Mouse (Mus musculus): ENCODE results near the gene Atxn7l3. TPM values are rescaled to one million over a fixed set of nuclear protein-coding genes. Genes with fewer than 3 reads are reported as not detected.
"Not testable (repeated sequence)": the region's sequence is repeated elsewhere in the genome, so short reads cannot be mapped to it uniquely, and the experiment has no call there.

Atxn7l3 gene
- polyA plus RNA-seq, 1 experiment = 30.4 TPM

DNA sequence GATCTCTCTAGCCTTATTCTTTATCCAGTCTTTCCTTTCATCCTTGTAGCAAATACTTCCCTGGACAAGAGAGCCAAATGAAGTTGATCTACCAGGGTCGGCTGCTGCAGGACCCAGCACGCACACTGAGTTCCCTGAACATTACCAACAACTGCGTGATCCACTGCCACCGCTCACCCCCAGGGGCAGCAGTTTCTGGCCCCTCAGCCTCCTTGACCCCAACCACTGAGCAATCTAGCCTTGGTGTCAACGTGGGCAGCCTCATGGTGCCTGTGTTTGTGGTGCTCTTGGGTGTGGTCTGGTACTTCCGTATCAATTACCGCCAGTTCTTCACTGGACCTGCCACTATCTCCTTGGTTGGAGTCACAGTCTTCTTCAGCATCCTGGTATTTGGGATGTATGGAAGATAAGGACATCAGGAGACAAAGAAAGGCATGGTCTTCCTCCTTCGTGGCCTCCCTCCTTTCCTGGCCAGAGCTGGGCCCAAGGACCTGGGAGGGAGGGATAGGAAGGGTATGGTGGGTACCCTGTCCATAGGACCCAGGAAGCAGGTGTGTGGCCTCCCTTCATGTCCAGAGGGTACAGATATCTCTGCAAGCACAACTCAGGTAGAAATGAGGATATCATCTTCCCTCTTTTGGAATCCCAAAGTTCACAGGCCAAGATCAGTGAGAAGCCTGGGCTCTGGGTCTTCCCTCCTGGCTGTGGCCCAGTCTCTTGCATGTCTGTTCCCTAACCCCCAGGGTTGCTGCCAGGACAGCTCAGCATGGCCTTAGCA is 8.2 kb downstream of the Atxn7l3 start:
- TF ChIP-seq CTCF (IDR thresholded peaks at IDR 0.05; ENCODE audit: control insufficient read depth, insufficient read depth, low read length) (no peak), POLR2A (IDR thresholded peaks at IDR 0.05; ENCODE audit: borderline replicate concordance, control insufficient read depth, low read depth, low read length) (no peak)
- 88% methylated on average over 8 of the region's 8 CpGs for WGBS
- Histone ChIP-seq H3K4me1 (ENCODE audit: control insufficient read depth, insufficient read depth, low read length) (no peaks in the 10 kb centered on the region), H3K4me3 (replicated peaks; ENCODE audit: control insufficient read depth, low read depth, low read length) (no peak overlapping the region), H3K27ac (ENCODE audit: control insufficient read depth, insufficient read depth, low read depth, low read length, poor library complexity) (no peak overlapping the region)

DNA sequence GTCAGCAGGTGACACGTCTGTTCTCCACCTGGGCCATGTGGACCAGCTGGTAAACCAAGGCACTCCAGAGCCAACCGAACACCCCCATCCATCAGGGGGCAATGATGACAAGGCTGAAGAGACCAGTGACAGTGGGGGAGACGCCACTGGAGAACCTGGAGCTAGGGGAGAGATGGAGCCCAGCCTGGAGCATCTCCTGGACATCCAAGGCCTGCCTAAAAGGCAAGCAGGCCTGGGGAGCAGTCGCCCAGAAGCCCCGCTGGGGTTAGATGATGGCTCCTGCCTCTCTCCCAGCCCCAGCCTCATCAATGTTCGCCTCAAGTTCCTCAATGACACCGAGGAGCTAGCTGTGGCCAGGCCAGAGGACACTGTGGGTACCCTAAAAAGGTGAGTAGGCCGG is 8.9 kb downstream of the Atxn7l3 start:
- no peak overlapping the region for H3K27ac ChIP-seq (ENCODE audit: control insufficient read depth, insufficient read depth, low read depth, low read length, poor library complexity)
- H3K4me1 ChIP-seq (ENCODE audit: control insufficient read depth, insufficient read depth, low read length) = no peaks in the 10 kb centered on the region

DNA sequence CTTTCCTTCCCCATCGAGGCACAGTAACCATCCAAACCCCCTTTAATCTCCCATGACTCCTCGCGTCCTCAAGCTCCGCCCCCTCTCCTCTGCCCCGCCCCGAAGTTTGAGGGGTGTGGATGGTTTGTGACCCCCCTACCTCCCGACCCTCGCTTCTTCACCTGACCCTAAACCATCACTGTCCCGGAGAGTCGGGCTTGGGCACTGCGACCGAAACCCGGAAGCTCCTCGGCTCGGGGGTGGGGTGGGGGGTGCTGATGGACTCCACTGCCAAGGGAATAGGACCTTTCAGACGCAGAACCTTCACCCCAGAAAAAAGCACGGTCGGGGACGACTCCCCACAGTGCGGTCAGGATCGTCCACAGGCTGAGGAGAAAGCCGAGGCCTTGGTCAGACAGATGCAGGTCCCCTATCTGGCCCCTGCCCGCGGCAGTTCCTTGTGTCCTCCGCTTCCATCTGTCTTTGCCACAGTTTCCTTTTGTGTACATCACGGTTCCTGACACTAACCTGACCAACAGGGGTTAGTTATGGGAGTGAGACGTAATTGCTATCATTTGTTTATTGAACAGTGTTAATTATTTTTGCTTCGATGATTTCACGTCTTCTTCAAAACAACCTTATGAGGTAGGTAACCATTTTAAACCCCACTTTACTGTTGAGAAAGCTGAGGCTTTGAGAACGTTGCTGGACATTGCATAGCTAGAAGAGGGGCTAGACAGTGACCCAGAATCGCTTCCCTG is 11.2 kb downstream of the Atxn7l3 start:
- H3K4me1 ChIP-seq (ENCODE audit: control insufficient read depth, insufficient read depth, low read length) = no peaks in the 10 kb centered on the region
- TF ChIP-seq POLR2A (IDR thresholded peaks at IDR 0.05; ENCODE audit: borderline replicate concordance, control insufficient read depth, low read depth, low read length) = no peak
- no peak for TF ChIP-seq CTCF (IDR thresholded peaks at IDR 0.05; ENCODE audit: control insufficient read depth, insufficient read depth, low read length)
- peak overlapping the region; percentile 82 for H3K4me3 ChIP-seq (replicated peaks; ENCODE audit: control insufficient read depth, low read depth, low read length)
- peak overlapping the region; percentile 86 for H3K27ac ChIP-seq (ENCODE audit: control insufficient read depth, insufficient read depth, low read depth, low read length, poor library complexity)
- WGBS = 3% methylated on average over 31 of the region's 31 CpGs

More for the DNA sequence above, 8.9 kb downstream of the Atxn7l3 start:
- no peak overlapping the region for H3K4me3 ChIP-seq (replicated peaks; ENCODE audit: control insufficient read depth, low read depth, low read length)
- WGBS = 82% methylated on average over 8 of the region's 8 CpGs
- TF ChIP-seq POLR2A (IDR thresholded peaks at IDR 0.05; ENCODE audit: borderline replicate concordance, control insufficient read depth, low read depth, low read length) (no peak), CTCF (IDR thresholded peaks at IDR 0.05; ENCODE audit: control insufficient read depth, insufficient read depth, low read length) (no peak)

DNA sequence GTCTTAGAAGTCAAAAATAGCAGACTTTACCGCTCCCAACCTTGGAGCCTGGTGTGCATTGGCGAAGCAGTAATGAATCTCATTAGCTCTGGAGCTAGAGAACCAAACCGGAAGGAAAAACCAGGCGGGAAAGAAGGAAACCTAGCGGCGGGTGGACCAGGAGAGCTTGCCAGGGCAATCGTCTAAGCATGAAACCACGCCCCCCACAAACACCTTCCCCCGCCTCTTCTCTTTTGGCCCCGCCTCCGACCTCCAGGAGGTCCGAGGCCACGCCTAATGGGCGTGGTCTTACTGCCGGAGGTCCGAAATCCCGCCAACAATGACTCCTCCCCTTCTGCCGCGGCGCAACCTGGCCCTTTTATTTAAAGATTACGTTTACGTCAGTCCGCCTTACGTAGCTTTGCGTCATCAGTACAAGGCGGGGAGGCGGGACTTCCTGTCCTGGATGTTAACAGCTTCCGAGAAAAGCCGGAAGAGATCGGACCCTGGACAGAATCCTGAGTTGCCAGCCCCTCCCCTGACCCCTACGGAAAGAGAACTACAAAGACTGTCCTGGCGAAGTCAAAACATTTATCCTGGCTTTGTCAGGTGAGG is 11.8 kb downstream of the Atxn7l3 start, which contains the start of gene Tmub2:
Gene Tmub2 (plus strand): TSS at position 431 of the 594 bp plus-strand sequence.
- Histone ChIP-seq H3K4me3 (replicated peaks; ENCODE audit: control insufficient read depth, low read depth, low read length) (peak within 1 kb of the TSS; percentile 82), H3K27ac (ENCODE audit: control insufficient read depth, insufficient read depth, low read depth, low read length, poor library complexity) (peak within 1 kb of the TSS; percentile 86), H3K4me1 (ENCODE audit: control insufficient read depth, insufficient read depth, low read length) (no peaks in the 10 kb centered on the region)
- WGBS = under 1% methylated on average over 32 of the region's 32 CpGs
- TF ChIP-seq POLR2A (IDR thresholded peaks at IDR 0.05; ENCODE audit: borderline replicate concordance, control insufficient read depth, low read depth, low read length) (no peak), CTCF (IDR thresholded peaks at IDR 0.05; ENCODE audit: control insufficient read depth, insufficient read depth, low read length) (no peak)

DNA sequence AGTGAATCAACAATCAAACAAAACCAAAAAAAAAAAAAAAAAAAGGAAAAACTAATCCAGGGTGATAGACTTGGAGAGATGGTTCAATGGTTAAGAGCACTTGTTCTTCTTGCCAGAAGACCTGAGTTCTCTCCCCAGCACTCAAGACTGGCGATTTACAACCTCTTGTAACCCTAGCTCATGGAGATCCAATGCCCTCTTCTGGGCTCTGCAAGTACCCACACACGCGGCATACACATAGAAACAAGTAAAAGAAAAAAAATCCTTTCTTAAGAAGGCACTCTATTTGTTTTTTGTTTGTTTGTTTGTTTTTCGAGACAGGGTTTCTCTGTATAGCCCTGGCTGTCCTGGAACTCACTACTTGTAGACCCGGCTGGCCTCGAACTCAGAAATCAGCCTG is 12.5 kb downstream of the Atxn7l3 start:
- no peak overlapping the region for H3K27ac ChIP-seq (ENCODE audit: control insufficient read depth, insufficient read depth, low read depth, low read length, poor library complexity)
- no peaks in the 10 kb centered on the region for H3K4me1 ChIP-seq (ENCODE audit: control insufficient read depth, insufficient read depth, low read length)
- TF ChIP-seq POLR2A (IDR thresholded peaks at IDR 0.05; ENCODE audit: borderline replicate concordance, control insufficient read depth, low read depth, low read length) (no peak), CTCF (IDR thresholded peaks at IDR 0.05; ENCODE audit: control insufficient read depth, insufficient read depth, low read length) (no peak)
- WGBS = 79% methylated on average over 6 of the region's 6 CpGs
- no peak overlapping the region for H3K4me3 ChIP-seq (replicated peaks; ENCODE audit: control insufficient read depth, low read depth, low read length)

DNA sequence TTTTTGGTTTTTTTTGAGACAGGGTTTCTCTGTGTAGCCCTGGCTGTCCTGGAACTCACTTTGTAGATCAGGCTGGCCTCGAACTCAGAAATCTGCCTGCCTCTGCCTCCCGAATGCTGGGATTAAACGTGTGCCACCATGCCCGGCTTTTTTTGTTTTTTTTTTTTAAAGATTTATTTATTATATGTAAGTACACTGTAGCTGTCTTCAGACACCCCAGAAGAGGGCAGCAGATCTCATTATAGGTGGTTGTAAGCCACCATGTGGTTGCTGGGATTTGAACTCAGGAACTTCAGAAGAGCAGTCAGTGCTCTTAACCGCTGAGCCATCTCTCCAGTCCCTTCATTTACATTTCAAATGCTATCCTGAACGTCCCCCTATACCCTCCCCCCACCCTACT is 16.2 kb downstream of the Atxn7l3 start:
- not testable (repeated sequence) for H3K4me3 ChIP-seq (replicated peaks; ENCODE audit: control insufficient read depth, low read depth, low read length); H3K4me1 ChIP-seq (ENCODE audit: control insufficient read depth, insufficient read depth, low read length); H3K27ac ChIP-seq (ENCODE audit: control insufficient read depth, insufficient read depth, low read depth, low read length, poor library complexity)
- WGBS = 57% methylated on average over 6 of the region's 6 CpGs

DNA sequence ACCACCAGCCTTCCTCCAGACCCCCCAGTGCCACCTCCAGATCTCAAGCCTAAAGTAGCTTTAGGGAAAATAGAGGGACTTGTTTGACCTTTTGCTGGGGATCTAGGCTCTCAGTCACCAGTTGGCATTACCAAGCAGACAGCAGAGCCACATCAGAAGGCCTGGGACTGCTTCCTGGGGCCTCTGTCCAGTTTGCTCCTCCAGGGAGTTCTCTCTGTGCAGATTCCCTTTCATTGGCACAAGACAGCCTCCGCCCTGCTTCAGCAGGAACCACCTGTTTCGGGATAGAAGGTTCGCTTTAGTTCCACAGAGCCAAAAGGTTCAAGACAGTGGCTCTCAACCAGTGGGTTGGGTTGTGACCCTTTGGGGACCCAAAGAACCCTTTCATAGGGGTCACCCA is 16.8 kb downstream of the Atxn7l3 start:
- no peak for TF ChIP-seq CTCF (IDR thresholded peaks at IDR 0.05; ENCODE audit: control insufficient read depth, insufficient read depth, low read length)
- TF ChIP-seq POLR2A (IDR thresholded peaks at IDR 0.05; ENCODE audit: borderline replicate concordance, control insufficient read depth, low read depth, low read length) = no peak
- WGBS = 81% methylated on average over 3 of the region's 3 CpGs
- H3K27ac ChIP-seq (ENCODE audit: control insufficient read depth, insufficient read depth, low read depth, low read length, poor library complexity) = no peak overlapping the region
- no peak overlapping the region for H3K4me3 ChIP-seq (replicated peaks; ENCODE audit: control insufficient read depth, low read depth, low read length)
- 0 out of 2 replicates have a peak, but pooled peaks cover 1% of the 10 kb centered on the region for H3K4me1 ChIP-seq (ENCODE audit: control insufficient read depth, insufficient read depth, low read length)

DNA sequence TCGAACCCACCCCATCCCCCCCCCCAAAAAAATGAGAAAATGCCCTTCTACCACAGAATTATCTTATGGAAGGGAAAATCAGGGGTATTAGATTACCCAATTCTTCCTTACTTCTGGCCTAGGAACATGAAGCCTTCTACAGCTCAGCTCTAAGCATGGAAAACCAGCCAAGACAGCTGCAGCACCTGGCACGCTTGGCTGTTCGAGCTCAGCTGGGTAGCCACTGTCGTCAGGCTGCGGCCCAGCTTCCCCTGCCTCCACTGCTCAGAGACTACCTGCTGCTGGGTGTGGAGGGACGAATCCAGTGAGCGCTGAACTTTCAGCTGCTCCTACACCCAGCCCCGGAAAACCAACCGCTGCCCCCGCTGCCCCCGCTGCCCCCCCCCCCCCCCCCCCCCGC is 18.7 kb downstream of the Atxn7l3 start:
- TF ChIP-seq POLR2A (IDR thresholded peaks at IDR 0.05; ENCODE audit: borderline replicate concordance, control insufficient read depth, low read depth, low read length) = no peak
- no peak for TF ChIP-seq CTCF (IDR thresholded peaks at IDR 0.05; ENCODE audit: control insufficient read depth, insufficient read depth, low read length)
- WGBS = 79% methylated on average over 11 of the region's 12 CpGs

More for the DNA sequence above, 18.7 kb downstream of the Atxn7l3 start:
- Histone ChIP-seq H3K27ac (ENCODE audit: control insufficient read depth, insufficient read depth, low read depth, low read length, poor library complexity) (no peak overlapping the region), H3K4me3 (replicated peaks; ENCODE audit: control insufficient read depth, low read depth, low read length) (no peak overlapping the region), H3K4me1 (ENCODE audit: control insufficient read depth, insufficient read depth, low read length) (0 out of 2 replicates have a peak, but pooled peaks cover 1% of the 10 kb centered on the region)

Measured in bone marrow, adult 2 months (tissue).